Mouse (Mus musculus) adrenal gland, adult 2 months (tissue): Measurements from ENCODE around the gene Prss44. TPM values are rescaled to one million over a fixed set of nuclear protein-coding genes. Genes with fewer than 3 reads are reported as not detected.
"Not testable (repeated sequence)": the region's sequence is repeated elsewhere in the genome, so short reads cannot be mapped to it uniquely, and the experiment has no call there.

Experiments
- DNase-seq: peaks from one replicate; pipeline ENCODE4 v3.0.0; 2021
- long read RNA-seq: library from polyadenylated mRNA; stranded (forward); transcript quantifications from one replicate; pipeline ENCODE4 v2.0.0, GENCODE M21; 2021
- polyA plus RNA-seq: library from polyadenylated mRNA; depleted of rRNA; stranded (reverse); fragments of >200 nt; gene quantifications from 2 replicates; pipeline ENCODE4 v1.2.3, GENCODE M21; 2012; rRNA removed
- total RNA-seq, 2 experiments: library from RNA; stranded (reverse); gene quantifications; 2 replicates each; pipeline ENCODE4 v1.2.3; 2021

Gene Prss44
- total RNA-seq (not detected), polyA plus RNA-seq (not detected in 2 replicates)
- long read RNA-seq: 0 reads

DNA sequence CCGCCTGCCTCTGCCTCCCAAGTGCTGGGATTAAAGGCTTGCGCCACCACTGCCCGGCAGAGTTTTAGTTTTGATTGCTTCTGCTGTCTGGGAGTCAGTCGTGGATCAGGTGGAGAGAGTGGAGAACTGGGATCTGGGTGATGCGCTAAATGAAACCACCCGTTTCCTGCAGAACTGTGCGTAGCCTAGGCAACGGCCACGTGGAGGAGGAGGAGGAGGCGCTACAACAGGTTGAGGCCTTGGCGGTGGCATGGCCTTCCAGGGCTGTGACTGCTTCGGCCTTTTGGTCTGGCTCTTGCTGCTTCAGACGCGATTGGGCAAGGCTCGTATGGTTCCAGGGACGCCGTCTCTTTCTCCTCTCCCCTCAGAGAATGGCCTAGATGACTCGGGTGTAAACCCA lies at the start of gene Prss44:
Gene Prss44 (plus strand): TSS at position 206 of the 400 bp plus-strand sequence.
- no peak for DNase-seq

GRCm38 (mm10) chr9:110772336-110772735 lies 41.5 kb upstream of the Prss44 start:
- no peak for DNase-seq

DNA sequence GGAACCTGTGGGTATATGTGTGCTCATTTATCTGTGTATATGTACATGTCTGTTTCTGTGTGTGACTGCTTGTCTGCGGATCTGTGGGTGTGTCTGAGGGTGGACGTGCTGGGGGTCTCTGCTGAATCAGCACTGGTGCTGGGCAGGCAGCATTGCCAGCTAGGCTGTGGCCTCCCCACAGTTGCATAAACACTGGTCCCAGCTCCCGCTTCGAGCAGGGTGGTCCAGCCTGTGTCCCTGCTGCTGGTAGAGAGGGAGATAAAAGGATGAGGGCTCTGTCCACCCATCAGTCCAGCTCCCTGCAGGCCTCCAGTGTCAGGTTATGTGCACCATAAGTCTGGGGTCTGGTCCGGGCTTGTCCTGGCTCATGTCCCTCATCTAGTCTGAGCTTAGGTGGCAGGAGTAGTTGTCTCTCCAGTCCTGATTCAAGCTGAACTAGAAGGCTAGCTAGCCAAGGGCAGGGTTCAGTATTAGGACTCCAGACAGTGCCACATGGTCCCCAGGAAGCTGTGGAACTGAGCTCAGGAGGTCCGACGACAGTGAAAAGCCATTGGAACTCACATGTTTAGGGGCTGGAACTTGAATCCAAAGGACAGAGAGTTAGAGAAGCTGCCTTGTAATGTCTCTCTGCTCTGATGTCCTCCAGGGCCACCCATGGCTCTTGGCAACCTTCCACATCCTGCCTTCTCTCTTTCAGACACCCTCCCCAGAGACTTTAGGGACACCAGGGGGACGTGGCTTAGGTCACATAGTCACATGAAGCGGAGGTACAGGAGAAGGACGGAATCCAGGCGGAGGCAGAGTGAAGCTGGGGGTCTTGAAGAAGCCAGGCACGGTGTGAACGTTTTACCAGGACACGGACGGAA lies 39.2 kb upstream of the Prss44 start:
- DNase-seq: no peak

- DNase-seq: no peak
Observed at GRCm38 (mm10) chr9:110775269-110776022, 38.3 kb upstream of the Prss44 start.

GRCm38 (mm10) chr9:110778100-110778499 lies 35.7 kb upstream of the Prss44 start:
- DNase-seq: no peak

DNA sequence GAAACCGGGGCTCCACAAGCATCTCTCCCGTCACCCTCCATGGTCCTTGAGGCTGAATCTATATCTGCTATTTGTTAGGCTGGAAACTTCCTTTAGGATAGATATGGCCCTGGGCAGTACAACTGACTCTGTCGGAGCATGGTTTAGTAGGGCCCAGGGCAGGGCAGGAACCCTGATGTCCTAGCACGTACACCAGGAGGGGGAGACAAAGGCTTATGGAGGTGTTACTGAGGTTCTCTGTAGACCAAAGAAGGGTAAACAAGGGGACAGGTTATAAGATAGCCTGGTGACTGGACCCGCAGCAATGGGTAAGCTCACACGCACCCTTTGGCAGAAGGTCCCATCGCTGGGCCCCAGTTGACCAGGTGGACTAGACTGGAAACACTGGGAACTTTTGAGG lies 35.2 kb upstream of the Prss44 start:
- DNase-seq: no peak

DNA sequence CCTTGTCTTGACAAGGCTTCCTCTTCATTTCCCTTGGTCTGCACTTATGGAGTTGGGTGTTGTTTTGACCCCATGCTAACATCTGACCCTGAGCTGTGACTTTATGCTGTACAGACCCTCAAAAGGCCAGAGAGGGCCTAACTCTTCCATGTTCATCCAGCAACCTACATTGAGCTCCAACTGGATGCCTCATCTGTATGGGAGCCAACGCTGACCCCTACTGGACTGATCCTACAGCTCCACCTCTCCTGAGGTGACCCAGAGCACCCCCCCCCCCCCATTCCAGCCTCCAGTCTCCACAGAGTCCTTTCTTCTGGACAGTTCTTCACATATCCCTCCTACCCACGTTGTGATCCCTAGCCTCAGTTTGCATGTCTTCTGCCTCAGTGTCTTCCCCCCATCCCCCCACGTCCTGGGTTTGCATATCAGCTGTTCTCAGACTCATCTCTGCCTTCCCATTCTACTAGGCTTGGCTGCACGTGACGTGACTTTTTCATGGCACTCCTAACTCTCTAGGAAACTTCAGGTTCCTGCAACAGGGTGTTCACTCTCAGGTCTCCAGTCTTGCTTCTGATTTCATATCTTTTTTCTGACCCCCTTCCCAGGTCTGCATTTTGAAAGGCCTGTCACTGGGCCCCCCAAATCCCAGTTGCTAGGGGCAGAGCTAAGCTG lies 34.4 kb upstream of the Prss44 start:
- DNase-seq: no peak

- peak; percentile 97 for DNase-seq
Observed at GRCm38 (mm10) chr9:110781256-110781721, 32.5 kb upstream of the Prss44 start.

GRCm38 (mm10) chr9:110781731-110782130 lies 32.1 kb upstream of the Prss44 start:
- DNase-seq: peak; percentile 96

GRCm38 (mm10) chr9:110783611-110784010 lies 30.2 kb upstream of the Prss44 start:
- no peak for DNase-seq

DNA sequence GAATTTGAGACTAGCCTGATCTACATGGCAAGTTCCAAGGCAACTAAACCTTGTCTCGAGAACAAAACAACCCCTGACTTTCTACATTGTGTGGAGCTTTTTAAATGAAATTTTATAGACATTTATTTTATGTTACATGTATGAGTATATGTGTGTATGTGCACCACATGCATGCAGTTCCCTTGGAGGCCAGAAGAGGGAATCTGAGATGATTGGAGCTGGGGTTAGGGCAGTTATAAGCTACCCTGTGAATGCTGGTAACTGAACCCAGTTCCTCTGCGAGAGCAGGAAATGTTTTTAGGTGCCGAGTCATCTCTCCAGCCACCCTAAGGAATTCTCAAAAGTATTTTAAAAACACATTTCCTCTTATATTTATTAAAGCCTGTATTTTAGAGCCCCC lies 25.6 kb upstream of the Prss44 start:
- no peak for DNase-seq

GRCm38 (mm10) chr9:110790462-110790861 lies 23.3 kb upstream of the Prss44 start:
- no peak for DNase-seq

- no peak for DNase-seq
Observed at GRCm38 (mm10) chr9:110797013-110797412, 16.8 kb upstream of the Prss44 start.

- DNase-seq: no peak
Observed at GRCm38 (mm10) chr9:110797866-110798265, 15.9 kb upstream of the Prss44 start, which contains the start of gene Prss42. TSS of gene Prss42 (plus strand) at chr9:110798166.

DNA sequence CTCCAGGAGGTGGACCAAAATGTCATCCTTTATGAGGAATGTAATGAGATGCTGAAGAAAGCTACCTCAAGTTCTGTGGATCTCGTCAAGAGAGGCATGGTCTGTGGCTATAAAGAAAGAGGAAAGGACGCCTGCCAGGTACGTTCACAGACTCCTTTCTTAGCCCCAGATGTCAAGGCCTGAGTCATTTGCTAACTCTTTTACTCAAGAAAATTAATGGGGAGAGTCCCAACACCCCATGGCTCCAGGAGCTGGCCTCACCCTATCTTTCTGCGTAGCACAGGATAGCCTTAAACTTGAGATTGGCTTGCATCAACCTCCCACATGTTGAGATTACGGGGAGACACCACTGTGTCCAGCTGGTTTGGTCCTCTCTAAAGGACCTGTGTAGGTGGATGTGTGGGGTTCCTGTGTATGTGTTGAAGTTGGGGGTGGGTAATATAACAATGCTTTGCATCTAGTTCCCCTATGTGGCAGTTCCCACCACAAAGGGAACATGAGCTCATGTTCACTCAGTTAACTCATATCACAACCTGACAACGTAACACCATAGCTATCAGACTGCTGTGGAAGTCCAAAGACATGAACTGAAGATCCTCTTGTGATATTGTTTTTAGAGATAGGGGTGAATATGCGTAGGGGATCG lies 12.8 kb upstream of the Prss44 start:
- DNase-seq: no peak

DNA sequence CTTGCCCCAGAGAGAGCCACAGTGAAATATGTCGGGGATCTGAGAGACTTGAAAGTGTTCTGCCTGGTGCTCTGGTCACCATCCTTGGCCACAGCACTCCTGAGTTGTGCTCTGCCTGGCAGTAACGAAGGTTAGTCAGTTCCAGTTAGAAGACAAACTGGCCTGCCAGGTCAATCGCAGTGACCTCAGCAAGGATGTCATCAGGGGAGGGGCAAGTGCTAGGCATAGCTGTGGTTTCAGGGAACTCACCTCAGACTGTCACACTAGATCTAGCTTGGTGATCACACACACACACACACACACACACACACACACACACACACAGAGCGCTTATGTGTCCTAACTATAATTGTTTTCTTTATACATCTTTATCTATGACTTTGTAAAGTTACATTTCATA lies 10.5 kb upstream of the Prss44 start:
- DNase-seq: no peak

DNA sequence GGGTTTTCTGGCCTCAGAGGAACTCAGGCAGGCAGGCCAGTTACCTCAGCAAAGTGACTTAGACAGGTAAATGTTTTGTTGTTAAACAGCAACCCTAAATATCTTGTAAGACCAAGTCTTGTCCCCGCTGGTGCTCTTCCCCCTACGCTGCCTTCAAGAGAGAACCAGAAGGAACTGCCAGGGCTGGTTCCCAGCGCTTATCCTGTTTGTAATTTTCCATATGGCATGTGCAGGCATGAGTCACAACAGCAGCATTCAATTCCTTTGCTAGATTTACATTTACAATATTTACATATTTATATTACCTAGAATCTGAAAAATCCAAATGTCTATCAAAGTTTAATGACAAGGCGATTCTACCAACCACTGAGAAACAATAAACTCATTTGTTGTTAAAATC lies 3.7 kb upstream of the Prss44 start:
- no peak for DNase-seq

DNA sequence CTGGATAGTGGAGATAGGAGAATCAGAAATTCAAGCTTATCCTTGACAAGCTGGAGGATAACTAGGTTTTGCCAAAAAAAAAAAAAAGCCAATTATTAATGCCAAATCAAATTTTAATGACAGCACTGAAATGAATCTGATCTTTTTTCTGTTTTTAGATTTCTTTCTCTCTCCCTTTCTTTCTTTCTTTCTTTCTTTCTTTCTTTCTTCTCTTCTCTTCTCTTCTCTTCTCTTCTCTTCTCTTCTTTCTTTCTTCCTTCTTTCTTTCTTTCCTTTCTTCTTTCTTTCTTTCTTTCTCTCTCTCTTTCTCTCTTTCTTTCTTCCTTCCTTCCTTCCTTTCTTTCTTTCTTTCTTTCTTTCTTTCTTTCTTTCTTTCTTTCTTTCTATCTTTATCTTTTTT lies 6.8 kb downstream of the Prss44 start:
- not testable (repeated sequence) for DNase-seq

- no peak for DNase-seq
Observed at GRCm38 (mm10) chr9:110821436-110821835, 7.6 kb downstream of the Prss44 start.

DNA sequence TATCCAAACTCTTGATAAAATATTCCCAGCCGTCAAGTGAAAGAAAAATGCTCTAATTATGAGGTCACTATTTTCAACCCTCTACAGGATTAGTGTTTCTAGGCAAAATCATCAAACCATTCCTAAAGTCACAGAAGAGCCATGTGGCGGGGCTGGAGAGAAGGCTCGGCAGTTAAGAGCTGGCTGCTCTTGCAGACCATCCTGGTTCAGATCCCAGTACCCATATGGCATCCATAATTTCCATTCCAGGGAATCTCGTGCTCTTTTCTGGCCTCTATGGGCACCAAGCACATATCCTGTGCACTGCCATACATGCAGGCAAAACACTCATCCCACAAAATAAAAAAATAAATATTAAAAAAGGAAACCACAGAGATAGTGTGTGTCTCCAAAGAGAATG lies 11.6 kb downstream of the Prss44 start:
- no peak for DNase-seq

DNA sequence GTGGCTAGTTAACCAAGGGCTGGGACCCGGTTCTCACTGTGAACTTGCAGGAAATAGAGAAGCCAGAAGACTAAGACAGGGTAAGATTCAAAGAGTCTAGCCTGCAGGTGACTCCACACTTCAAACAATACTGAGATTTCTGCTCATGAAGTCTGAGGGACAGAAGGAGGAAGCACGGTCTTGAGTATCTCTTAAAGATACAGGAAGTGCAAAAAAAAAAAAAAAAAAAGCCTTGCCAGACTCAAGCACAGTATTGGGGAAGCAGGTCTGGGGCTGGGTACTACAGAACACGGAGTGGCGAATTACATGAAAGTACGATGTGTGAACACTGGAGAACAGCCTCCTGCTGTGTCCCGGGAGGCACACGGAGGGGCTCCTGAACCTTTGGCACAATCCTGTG lies 12.0 kb downstream of the Prss44 start:
- DNase-seq: no peak

GRCm38 (mm10) chr9:110826390-110826789 lies 12.6 kb downstream of the Prss44 start, which contains the start of gene Prss43:
TSS of gene Prss43 (plus strand) at chr9:110826690.
- no peak for DNase-seq
